Mouse (Mus musculus) gastrocnemius, adult 18-20 months (tissue): ENCODE measurements around the gene Gpr176. TPM values are rescaled to one million over a fixed set of nuclear protein-coding genes. Genes with fewer than 3 reads are reported as not detected.

Experiments
- DNase-seq: peaks from one replicate; pipeline ENCODE4 v3.0.0; 2021; ENCODE audit warnings: low spot score
- long read RNA-seq, 2 experiments: library from polyadenylated mRNA; stranded (forward); transcript quantifications; one replicate each; pipeline ENCODE4 v2.0.0; 2021
- total RNA-seq, 2 experiments: library from RNA; stranded (reverse); gene quantifications; 2 replicates each; pipeline ENCODE4 v1.2.3; 2021

Gene Gpr176
- total RNA-seq, result under 1 TPM; 0.12 to 0.23 TPM
- long read RNA-seq, experiment 1, partial matches to known transcripts, result 0 of 1 reads
- long read RNA-seq, experiment 1, other reads (novel, unspliced or antisense), result 0 of 1 reads
- long read RNA-seq, experiment 2, result 0 reads

DNA sequence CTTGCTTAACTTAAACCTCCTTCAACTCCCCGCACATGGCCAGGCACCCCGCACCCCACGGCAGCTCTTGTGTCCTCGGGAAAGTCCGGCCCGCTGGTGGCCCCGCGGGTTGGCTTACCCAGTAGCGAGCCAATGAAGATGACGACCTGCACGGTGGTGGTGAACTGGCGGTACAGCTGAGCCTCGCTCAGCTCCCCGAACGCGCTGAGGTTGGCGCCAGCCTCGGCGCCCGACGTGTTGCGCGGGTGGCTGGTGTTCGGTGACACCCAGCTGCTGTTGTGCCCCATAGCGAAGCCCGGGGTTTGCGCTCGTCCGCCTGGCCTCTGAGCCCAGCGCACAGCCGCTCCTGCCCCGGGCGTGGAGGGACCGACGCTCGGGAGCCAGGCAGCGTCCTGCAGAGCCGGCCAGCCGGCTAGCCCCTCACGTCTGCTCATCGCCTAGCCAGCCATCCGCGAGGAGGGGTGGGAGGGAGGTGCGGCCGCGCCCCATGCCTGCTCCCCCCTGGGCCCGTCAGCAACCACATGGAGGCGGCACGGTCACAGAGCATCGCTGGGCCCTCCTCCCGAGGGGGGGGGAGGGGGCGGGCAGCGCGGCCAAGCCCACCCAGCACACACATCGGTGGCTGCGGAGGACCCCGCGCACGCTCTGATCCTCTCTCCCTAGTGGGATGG lies at the start of gene Gpr176:
Gpr176 (minus strand) TSS at position 519 of the 671 bp plus-strand sequence.
- DNase-seq, result no peak

DNA sequence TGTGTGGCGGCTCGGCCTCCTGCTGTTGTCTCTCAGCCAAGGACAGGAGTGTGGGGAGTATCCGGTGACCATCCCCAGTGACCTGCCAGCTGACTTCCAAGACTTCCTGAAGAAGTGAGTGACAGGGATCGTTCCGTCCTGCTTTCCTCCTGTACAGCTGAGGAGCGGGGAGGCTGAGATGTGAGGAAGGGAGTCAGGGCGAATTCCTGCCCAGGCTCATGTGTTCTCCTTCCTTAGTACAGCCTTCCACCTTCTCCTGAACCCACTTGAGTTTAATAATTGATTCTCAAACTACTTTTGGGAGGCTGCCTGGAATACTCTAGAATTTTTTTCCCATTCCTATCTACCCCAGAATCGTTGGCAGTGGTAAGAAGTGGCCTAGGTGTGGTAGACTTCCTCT lies 49.2 kb upstream of the Gpr176 start:
- no peak for DNase-seq

DNA sequence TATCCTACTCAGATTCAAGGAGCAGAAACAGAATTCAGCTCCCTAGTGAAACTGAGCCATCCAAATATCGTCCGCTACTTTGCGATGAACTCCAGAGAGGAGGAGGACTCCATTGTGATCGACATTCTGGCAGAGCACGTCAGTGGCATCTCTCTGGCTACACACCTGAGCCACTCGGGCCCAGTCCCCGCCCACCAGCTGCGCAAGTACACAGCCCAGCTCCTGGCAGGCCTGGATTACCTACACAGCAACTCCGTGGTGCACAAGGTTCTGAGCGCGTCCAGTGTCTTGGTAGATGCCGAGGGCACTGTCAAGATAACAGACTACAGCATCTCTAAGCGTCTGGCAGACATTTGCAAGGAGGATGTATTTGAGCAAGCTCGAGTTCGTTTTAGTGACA lies 48.7 kb upstream of the Gpr176 start:
- no peak for DNase-seq

GRCm38 (mm10) chr2:118418076-118418475 lies 44.9 kb upstream of the Gpr176 start:
- DNase-seq, result no peak

- DNase-seq, result no peak
These were observed 42.6 kb upstream of the Gpr176 start for GRCm38 (mm10) chr2:118415601-118416355.

- DNase-seq, result no peak
These were observed 39.6 kb upstream of the Gpr176 start for GRCm38 (mm10) chr2:118412821-118413220.

DNA sequence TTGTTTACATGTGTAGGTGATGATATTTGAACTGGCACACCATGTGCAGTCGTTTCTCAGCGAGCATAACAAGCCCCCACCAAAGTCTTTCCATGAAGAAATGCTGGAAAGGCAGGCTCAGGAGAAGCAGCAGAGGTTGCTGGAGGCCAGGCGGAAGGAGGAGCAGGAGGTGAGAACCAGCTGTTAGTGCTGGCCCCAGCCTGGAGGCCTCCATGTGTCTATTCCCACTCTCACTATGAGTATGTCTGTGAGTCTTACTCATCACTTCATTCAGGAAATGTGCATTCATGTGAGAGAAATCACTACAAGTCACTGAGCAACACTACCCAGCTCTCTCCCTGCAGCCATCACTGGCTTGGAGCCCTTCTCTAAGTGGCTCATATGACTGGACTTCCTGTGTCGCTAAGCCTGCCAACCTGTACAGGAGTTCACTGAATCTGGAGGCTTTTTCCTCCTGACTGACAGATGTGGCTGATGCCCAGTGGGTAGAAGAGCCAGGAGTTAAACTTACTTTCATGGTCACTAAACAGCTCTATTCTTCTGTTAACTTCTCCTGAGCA lies 35.2 kb upstream of the Gpr176 start:
- DNase-seq, result no peak

DNA sequence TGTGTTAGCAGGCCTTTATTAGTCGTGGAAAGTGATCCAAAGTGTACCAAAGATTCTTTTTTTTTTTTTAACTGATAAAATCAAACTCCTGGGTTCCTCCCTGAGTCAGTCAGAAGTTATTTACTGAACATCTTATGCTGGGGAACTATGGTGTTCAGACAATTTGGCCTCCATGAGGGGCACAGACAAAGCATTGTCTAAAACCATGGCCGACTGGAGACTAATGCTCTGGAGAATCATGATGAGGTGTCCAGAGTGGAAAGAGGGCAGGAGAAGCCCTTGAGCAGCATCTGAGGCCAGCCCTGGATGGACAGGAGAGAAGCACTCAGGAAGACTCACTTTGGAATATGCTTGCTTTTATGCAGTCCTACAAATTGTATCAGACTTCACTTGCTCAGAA lies 33.6 kb upstream of the Gpr176 start:
- no peak for DNase-seq

DNA sequence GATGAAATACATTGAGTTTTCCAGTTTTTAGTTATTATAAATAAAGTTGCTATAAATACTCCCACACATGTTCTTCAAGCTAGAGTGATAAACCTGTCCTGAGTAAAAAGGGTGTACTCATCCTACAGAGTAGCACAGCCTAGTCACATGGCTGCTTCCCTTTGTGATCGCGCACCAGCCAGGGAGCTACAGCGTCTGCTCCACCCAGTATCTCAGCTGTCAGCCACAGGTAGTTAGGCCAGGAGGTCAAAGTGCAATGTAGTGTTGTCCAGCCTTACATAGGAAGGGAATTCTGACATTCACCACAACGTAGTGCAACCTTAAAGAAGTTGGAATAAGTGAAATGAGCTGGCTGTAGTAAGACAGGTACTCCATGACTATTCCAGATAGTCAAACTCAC lies 32.3 kb upstream of the Gpr176 start:
- DNase-seq, result no peak

DNA sequence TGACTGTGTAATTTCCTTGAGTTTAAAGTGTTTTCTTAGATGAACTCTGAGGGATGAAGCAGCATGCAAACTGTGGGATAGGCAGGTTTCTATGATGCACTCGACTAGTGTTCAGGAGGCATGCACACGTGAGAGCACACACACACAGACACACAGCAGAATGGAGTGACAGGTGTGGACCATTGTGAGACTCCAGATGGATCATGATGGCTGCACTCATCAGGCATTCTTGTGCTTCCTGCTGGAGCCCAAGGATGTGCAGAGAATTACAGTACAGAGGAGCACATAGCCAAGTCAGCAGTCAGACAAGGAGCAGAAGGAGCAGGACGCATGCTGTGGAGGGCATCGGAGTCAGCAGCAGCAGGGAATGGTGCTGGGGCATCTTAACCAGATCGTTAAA lies 31.1 kb upstream of the Gpr176 start:
- no peak for DNase-seq

DNA sequence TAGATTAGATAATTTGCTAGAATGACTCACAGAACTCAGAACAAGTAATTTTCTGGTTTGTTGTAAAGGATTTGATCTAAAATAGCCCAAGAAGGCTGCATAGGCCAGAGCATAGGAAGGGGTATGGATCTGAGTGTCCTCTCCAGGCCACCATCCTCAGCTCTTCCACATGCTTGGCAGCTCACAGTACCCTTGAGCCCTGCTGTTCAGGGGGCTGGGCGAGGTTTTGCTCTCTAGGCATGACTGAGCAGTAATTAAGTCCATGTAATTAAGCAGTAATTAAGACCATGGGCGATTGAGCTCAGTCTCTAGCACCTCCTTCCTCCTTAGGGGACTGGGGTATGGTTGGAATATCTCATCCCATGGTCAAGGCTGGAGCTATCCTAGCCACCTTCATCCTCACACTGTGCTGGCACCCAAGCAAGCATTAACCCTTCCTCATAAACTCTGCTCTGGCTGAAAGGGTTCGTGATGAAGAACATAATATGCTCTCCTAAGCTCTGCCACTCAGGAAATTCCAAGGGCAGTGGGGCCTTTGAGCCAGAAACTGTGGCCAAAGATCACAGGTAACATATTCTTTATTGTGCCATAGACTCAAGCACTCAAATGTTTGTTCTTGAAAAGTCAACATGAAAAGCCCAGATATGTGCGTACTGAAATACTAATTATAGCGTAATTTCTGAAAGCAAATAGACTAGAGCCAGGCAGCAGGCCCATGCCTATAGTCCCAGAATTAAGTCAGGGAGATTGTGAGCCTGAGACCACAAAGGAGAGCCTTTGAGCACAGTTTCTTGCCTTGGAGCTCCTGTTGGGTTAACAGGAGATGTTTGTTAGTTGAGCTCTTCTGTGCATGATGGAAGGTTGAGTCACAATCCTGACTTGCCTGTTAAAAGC lies 28.9 kb upstream of the Gpr176 start:
- DNase-seq, result no peak

DNA sequence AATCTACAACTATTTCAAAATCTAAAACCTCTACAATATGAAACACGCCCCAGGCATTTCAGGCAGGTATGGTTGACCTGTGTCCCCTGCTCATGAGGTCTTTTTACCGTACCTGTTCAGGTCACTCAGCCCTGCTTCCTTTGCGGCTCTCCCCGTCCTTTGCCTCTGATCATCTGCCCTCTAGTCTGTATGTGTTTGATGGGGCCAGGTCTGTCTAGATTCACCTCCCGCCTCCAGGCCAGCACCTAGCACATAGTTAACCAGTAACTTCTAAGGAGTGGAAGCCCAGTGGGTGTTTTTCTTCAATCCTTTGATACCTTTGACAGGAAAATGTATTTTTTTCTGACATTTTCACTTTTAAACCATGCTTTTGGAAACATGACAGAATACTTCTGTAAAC lies 26.5 kb upstream of the Gpr176 start:
- no peak for DNase-seq

- DNase-seq, result no peak
These were observed 18.0 kb upstream of the Gpr176 start for GRCm38 (mm10) chr2:118391201-118391600.

GRCm38 (mm10) chr2:118390072-118390471 lies 16.9 kb upstream of the Gpr176 start:
- no peak for DNase-seq

DNA sequence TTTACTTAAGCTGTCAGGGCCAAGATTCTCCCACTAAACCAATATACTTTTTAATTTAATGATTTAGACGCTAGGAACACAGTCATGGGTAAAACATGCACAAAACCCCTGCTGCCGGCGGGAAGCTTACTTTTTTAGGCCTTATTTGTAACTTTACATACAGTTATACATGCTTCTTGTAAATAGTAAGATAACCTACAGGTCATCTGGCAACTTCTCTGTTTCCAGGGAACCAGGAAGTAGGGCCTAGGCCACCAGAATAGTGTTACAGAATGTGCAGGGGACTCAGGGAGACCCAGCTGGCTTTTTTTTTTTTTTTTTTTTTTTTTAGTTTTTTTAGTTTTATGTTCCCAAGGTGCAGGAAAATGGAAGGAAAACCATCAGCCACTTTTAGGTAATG lies 16.4 kb upstream of the Gpr176 start:
- DNase-seq, result no peak

GRCm38 (mm10) chr2:118388341-118389335 lies 15.4 kb upstream of the Gpr176 start, which contains the start of gene Eif2ak4:
TSS of gene Eif2ak4 (plus strand) at chr2:118388618.
- peak; percentile 99 for DNase-seq

DNA sequence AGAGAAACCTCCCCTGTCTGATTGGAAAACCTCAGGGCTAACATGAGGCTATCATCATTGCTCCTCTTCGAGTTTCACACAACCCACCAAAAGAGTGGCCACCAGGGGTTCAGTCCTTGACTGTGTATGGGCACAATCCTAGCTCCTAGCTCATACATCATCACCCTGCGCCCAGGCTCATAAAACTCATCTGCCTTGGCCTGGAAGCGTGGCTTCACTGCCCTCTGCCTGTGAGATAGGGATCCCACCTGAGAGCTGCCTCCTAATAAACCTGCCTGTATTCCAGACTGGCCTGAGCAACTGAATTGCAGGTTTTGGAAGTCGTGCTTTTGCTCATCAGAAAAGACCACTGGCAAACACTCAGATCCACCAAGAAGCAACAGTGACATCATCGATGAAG lies 10.2 kb upstream of the Gpr176 start:
- no peak for DNase-seq

- DNase-seq, result no peak
These were observed 6.5 kb upstream of the Gpr176 start for GRCm38 (mm10) chr2:118379756-118380155.

DNA sequence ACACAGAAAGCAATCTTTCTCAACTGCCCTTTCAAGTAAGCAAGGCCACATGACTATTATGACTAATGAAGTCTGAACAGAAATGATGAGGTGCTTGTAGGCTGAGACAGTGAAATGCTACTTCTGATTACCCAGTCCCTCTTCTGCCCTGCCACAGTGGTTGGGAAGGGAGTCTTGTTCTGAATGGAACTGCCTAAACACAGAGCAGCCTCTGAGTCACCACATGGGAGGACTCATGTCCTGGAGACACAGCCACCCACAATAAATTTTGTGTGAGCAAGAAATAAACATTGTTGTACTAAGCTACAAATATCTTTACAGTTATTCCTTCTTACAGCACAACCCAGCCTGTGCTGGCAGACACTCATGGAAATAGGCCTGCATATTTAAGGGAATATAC lies 2.7 kb upstream of the Gpr176 start:
- DNase-seq, result no peak

- DNase-seq, result no peak
These were observed 2.3 kb upstream of the Gpr176 start for GRCm38 (mm10) chr2:118375522-118375921.
